Mouse (Mus musculus) ES-E14 (cell line): ENCODE measurements at regions not wholly inside any gene's neighbourhood (a gene's known extent, or its start where the extent isn't known, plus 50 kb on each side); places are given as distances from the start of the nearest gene placed in this dataset.

Experiments used
- DNase-seq: peaks from one replicate; pipeline ENCODE4 v3.0.0-alpha.2; 2013; ENCODE audit warnings: low read depth, low spot score
- H3K27ac ChIP-seq: 2 replicates; pipeline ENCODE4 v1.5.1; 2012; ENCODE audit warnings: low read depth, mild to moderate bottlenecking, low read length, moderate library complexity, mixed read lengths; ENCODE audit not compliant: poor library complexity, insufficient read depth, severe bottlenecking
- H3K36me3 ChIP-seq: 2 replicates; pipeline ENCODE4 v1.6.1; 2012; ENCODE audit warnings: mild to moderate bottlenecking, low read length, moderate library complexity, mixed read lengths; ENCODE audit not compliant: control insufficient read depth, poor library complexity, insufficient read depth, severe bottlenecking
- H3K4me1 ChIP-seq, 2 experiments: fragments of 150-350 bp in 1 of 2; sonication (generic) in 1 of 2; 2 replicates each; pipeline ENCODE4 v1.6.1; 2012; ENCODE audit warnings: low read length in 2 of 2, mild to moderate bottlenecking in 1 of 2, mixed read lengths in 1 of 2; ENCODE audit not compliant: control insufficient read depth in 2 of 2, insufficient read depth in 2 of 2, poor library complexity in 1 of 2
- H3K4me3 ChIP-seq, 2 experiments: fragments of 150-350 bp in 1 of 2; sonication (generic) in 1 of 2; 2 replicates each; pipeline ENCODE4 v1.5.1; 2012; ENCODE audit warnings: low read length in 2 of 2, low read depth in 1 of 2, mild to moderate bottlenecking in 1 of 2, mixed read lengths in 1 of 2; ENCODE audit not compliant: insufficient read depth in 1 of 2, poor library complexity in 1 of 2, severe bottlenecking in 1 of 2
- H3K9ac ChIP-seq: 2 replicates; pipeline ENCODE4 v1.6.1; 2012; ENCODE audit warnings: low read depth, mild to moderate bottlenecking, low read length, mixed read lengths; ENCODE audit not compliant: poor library complexity, insufficient read depth, severe bottlenecking
- H3K9me3 ChIP-seq: fragments of 150-350 bp; sonication (generic); 2 replicates; pipeline ENCODE4 v1.6.1; 2012; ENCODE audit warnings: low read depth, mild to moderate bottlenecking, low read length; ENCODE audit not compliant: control insufficient read depth, insufficient read depth
- CHD2 ChIP-seq: IDR thresholded peaks from 2 replicates; pipeline ENCODE4 v1.6.1; 2014; ENCODE audit warnings: mild to moderate bottlenecking, low read depth, low read length, inconsistent platforms
- HCFC1 ChIP-seq: IDR thresholded peaks from 2 replicates; pipeline ENCODE4 v1.6.1; 2012; ENCODE audit warnings: low read length, inconsistent platforms, borderline replicate concordance; ENCODE audit not compliant: insufficient read depth
- MAFK ChIP-seq: IDR thresholded peaks from 2 replicates; pipeline ENCODE4 v1.6.1; 2014; ENCODE audit warnings: mild to moderate bottlenecking, low read depth, low read length, inconsistent platforms; ENCODE audit not compliant: insufficient read depth
- ZC3H11A ChIP-seq: IDR thresholded peaks from 2 replicates; pipeline ENCODE4 v1.6.1; 2012; ENCODE audit warnings: low read depth, mild to moderate bottlenecking, inconsistent platforms, low read length, borderline replicate concordance
- ZNF384 ChIP-seq: IDR thresholded peaks from 2 replicates; pipeline ENCODE4 v1.6.1; 2012; ENCODE audit warnings: low read depth, low read length, inconsistent platforms
- in situ Hi-C, 2 experiments: fragments of 600-800 bp; cut with MboI; formaldehyde crosslinking; loops; one replicate each; pipeline ENCODE4 v1.15.1; 2025; ENCODE audit warnings: low sequenced_read_pairs in 2 of 2, inconsistent platforms in 1 of 2; ENCODE audit not compliant: unreplicated experiment in 2 of 2

DNA sequence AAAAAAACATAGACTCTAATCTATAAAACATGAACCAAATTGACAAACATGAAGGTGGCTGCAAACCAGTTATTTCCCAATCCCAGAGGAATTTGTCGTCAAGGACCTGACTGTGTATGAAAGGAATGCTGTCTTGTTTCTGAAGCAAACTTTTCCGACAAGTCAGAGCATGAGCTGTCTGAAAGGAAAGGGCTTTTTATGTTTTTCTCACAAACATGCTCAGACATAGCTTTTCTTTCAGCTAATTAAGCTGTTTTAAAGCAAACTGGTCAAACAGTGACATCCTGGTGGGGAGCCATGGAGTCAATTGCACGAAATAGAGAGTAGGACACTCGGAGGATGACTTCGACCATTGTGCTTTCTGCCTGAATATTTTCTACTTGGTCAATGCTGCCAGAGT, 108.2 kb downstream of the Olig3 start:
- no peak overlapping the region for H3K9ac ChIP-seq
- H3K4me3 ChIP-seq: no peak overlapping the region
- TF ChIP-seq ZNF384 (no peak), CHD2 (no peak), ZC3H11A (no peak), HCFC1 (no peak)
- in situ Hi-C loops: no loop called here
- no peaks in the 10 kb centered on the region for H3K36me3 ChIP-seq
- no peak overlapping the region for H3K27ac ChIP-seq
- no peak for DNase-seq
- H3K4me1 ChIP-seq: no peaks in the 10 kb centered on the region
- H3K9me3 ChIP-seq: no peaks in the 10 kb centered on the region

DNA sequence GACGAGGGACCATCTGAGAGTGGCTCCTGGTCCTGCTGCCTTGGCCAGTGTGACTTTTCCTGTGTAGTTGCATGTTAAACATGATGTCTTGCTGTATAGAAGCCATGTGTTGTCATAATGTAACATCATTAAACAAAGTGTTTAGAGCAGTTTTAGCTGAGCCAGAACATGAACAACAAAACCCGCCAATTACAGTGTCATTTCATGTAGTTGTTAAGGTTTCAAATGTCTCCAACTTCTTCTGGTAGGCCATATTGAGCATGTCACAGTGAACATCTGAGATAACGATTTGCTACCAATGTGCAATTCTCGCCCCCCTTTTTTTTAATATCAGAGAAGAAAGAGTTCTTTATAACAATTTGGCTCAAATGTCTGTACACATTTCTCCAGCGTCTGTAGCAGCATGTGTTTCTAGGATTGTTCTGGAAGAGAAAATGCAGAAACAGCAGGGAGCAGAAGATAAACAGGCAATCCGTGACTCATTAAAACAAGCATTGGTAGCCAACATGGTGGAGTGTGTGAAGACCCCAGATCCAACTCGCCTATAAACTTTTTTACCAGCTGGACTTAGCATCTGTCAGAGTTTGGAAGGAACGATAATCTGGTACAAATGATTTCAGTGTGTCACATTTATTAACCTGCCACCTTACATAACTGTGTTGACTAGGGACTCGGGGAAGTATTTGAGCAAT, 115.2 kb downstream of the Olig3 start:
- no peak overlapping the region for H3K4me3 ChIP-seq
- TF ChIP-seq CHD2: no peak
- no peak for TF ChIP-seq ZNF384
- TF ChIP-seq HCFC1: no peak
- TF ChIP-seq MAFK: no peak
- TF ChIP-seq ZC3H11A: no peak
- no peaks in the 10 kb centered on the region for H3K4me1 ChIP-seq
- H3K9ac ChIP-seq: no peak overlapping the region
- in situ Hi-C loops: no loop called here
- H3K9me3 ChIP-seq: no peaks in the 10 kb centered on the region
- DNase-seq: no peak
- no peak overlapping the region for H3K27ac ChIP-seq
- no peaks in the 10 kb centered on the region for H3K36me3 ChIP-seq

DNA sequence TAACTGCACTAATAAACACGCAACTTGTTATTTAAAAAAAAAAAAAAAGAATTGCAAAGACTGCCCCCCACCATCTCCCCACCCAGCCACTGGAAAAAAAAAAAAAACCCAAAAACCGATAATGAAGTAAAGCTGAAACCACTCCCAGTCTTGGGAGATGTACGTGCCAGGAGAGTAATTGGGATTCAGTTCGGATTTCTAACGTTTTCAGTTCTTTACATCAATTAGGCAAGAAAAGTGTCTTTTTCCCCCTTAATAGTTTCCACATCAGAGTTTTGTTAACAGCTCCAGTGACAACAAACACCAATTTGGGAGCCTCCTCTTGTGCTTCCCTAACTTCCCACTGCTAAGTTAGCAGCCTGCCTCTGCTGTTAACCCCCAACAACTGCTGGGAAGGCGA, 115.7 kb downstream of the Olig3 start:
- TF ChIP-seq ZNF384: no peak
- H3K36me3 ChIP-seq: no peaks in the 10 kb centered on the region
- DNase-seq: no peak
- in situ Hi-C loops: no loop called here
- no peak overlapping the region for H3K9ac ChIP-seq
- no peaks in the 10 kb centered on the region for H3K4me1 ChIP-seq
- no peak overlapping the region for H3K27ac ChIP-seq
- H3K9me3 ChIP-seq: no peaks in the 10 kb centered on the region
- H3K4me3 ChIP-seq: no peak overlapping the region

DNA sequence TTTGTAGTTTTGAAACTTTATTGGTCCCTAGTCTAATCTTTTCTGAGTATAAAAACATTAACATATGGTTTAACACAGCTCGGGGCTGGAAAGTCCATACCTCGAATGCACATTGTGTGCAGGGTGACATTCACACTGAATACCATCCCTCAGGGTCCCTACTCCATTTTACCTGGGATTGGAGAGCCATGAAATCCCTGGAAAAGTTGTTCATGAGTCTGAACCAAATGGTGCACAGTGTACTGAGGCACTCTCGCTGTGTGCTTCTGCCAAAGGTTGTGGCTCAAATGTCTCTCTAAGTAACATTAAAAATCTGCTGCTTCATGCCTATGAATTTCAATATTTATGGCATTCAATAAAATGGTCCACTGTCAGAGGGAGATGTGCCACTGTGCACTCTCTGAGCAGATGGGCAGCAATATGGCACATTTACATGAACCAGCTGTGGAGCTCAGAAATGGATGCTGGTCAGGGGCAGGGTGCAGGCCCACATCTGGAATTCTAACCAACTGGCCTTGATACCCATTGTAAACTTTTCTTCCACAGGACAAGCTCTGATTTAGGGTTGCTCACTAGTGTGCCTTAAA, 116.7 kb downstream of the Olig3 start:
- no peak for TF ChIP-seq MAFK
- TF ChIP-seq HCFC1: no peak
- TF ChIP-seq CHD2: no peak
- TF ChIP-seq ZC3H11A: no peak
- no peak for TF ChIP-seq ZNF384
- H3K36me3 ChIP-seq: no peaks in the 10 kb centered on the region
- no peaks in the 10 kb centered on the region for H3K9me3 ChIP-seq

DNA sequence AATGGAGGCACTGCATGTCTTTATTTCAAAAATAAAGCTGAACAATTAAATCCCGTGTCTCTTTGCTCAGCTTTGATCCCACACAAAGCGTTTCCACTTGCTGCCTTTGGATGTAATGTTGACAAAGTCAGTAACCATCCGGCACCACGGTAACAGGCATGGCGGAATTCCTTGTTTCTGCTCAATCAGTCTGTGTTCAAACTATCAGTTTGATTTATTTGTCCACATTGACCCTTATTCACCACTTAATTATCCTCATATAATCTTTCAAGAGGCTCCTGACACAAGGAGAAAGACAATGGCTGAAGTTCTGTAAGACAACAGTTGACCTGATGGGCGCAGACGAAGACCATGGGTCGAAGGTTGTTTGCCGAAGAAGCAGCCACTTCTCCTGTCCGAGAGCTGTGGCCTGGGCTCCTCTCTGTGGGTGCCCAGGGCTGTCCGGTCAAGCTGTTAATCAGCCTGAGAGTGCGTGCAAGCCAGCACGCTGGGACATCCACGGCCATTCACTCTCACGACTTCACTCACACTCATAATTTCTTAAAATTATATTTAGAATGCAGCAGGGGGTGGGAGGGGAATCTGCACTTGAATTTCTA, 106.1 kb upstream of the Ifngr1 start:
- in situ Hi-C loops: no loop called here
- H3K9ac ChIP-seq: no peak overlapping the region
- H3K27ac ChIP-seq: no peak overlapping the region
- DNase-seq: no peak
- no peaks in the 10 kb centered on the region for H3K36me3 ChIP-seq
- no peaks in the 10 kb centered on the region for H3K4me1 ChIP-seq
- H3K4me3 ChIP-seq: no peak overlapping the region
- H3K9me3 ChIP-seq: no peaks in the 10 kb centered on the region
- no peak for TF ChIP-seq ZC3H11A
- TF ChIP-seq ZNF384: no peak
- TF ChIP-seq HCFC1: no peak
- TF ChIP-seq MAFK: no peak
- TF ChIP-seq CHD2: no peak

More for the DNA sequence above, 116.7 kb downstream of the Olig3 start:
- in situ Hi-C loops: no loop called here
- H3K9ac ChIP-seq: no peak overlapping the region
- no peak overlapping the region for H3K4me3 ChIP-seq
- H3K27ac ChIP-seq: no peak overlapping the region
- no peak for DNase-seq
- no peaks in the 10 kb centered on the region for H3K4me1 ChIP-seq
